Mouse (Mus musculus) 416B (cell line): ENCODE data around the gene Phb2.
A peak's percentile ranks its signal among the peaks of the same experiment; 100 is the strongest.

Experiments
- DNase-seq: peaks from one replicate; pipeline ENCODE4 v3.0.0; 2011; ENCODE audit warnings: low read depth

Gene Phb2

GRCm38 (mm10) chr6:124690517-124690916 lies 21.6 kb upstream of the Phb2 start:
- DNase-seq = no peak

GRCm38 (mm10) chr6:124693243-124693981 lies 18.7 kb upstream of the Phb2 start:
- DNase-seq = no peak

- peak; percentile 79 for DNase-seq
Measured at GRCm38 (mm10) chr6:124694166-124694955, 17.8 kb upstream of the Phb2 start.

DNA sequence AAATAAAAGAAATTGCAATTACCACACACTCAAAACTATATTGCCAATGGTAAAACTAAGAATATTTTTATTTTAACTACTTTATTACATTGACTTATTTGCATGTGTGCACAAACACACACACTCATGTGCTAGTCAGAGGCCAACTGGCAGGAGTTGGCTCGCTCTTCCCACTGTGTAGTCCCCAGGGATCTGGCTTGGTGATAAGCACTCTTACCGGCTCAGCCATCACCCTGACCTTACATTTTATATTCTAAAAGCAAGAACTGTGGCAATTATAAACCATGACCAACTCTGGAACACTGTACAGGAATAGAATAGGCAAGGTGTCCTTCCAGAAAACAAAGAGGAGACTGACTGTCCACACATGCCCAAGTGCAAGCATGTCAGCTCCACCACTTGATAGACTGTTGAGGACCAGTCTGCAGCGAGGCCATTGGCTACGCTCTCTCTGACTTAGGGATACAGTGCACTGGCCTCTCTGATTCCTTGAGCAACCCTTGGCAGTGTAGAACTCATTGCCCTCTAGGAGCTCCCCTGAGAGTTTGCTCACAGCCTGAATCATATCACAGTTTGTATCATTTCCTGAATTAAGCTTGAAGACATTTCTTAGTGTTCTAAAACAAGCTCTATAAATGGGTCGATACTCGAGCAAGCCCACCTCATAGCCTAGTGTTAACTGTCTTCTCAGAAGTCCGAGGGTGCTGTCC lies 15.5 kb upstream of the Phb2 start:
- DNase-seq = no peak

GRCm38 (mm10) chr6:124698751-124699150 lies 13.4 kb upstream of the Phb2 start:
- DNase-seq = no peak

GRCm38 (mm10) chr6:124699366-124699765 lies 12.8 kb upstream of the Phb2 start:
- no peak for DNase-seq

- no peak for DNase-seq
Measured at GRCm38 (mm10) chr6:124699962-124700610, 12.1 kb upstream of the Phb2 start.

GRCm38 (mm10) chr6:124701338-124701737 lies 10.8 kb upstream of the Phb2 start:
- no peak for DNase-seq

DNA sequence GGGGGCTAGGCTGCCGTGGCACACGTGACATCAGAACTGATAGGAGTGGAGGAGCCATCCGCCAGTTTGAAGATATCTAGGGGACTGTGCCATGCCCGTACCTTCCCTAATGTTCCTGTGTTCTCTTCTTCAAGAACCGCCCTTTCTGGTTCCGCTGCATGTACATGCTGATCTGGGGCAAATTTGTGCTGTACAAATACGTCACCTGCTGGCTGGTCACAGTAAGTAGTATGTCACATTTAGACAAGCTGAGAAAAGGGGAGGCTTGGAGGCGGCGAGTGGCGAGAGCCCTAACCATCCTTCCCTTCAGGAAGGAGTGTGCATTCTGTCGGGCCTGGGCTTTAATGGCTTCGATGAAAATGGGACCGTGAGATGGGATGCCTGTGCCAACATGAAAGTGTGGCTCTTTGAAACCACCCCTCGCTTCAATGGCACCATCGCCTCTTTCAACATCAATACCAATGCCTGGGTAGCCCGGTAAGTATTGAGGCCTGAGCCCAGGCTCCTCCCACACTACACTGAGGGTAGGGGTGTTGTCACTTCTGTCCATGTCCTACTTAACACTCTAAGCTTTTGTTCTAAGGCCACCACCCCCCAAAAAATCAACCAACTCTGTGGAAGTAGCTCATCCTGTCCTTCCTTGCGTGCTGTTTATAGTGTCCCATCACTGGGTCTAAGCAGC lies 9.9 kb upstream of the Phb2 start:
- DNase-seq = no peak

DNA sequence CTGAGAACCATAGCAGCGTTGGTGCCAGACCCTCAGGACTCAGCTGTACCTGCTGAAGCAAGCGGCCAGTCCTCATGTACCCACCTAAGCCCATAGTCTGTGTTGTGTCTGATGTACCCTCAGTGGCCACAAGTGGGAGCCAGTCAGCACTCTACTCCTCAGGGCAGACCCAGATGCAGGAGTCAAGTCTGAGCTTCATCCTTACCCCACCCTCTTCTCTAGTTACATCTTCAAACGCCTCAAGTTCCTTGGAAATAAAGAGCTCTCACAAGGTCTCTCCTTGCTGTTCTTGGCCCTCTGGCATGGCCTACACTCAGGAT lies 9.4 kb upstream of the Phb2 start:
- DNase-seq = peak; percentile 80

DNA sequence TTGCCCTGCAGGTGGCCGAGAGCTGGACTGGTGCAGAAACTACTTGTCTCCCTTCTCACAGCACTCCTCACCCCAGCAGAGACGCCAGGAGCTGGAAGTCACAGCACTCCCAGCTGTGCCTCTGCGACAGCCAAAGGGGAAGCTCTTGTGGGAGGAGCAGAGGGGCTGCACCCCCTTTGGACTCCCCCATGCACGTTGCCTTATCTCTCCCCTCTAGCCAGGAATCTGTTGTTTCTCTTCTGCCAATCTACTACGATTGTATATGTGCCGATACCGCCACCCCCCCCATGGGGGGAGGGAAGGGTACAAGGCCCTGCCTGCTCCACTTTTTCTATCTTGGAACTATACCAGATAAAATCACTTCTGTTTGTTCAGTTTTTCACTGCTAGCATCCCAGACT lies 8.3 kb upstream of the Phb2 start:
- DNase-seq = no peak

GRCm38 (mm10) chr6:124704417-124704816 lies 7.7 kb upstream of the Phb2 start:
- no peak for DNase-seq

- no peak for DNase-seq
Measured at GRCm38 (mm10) chr6:124706061-124706627, 6.0 kb upstream of the Phb2 start.

GRCm38 (mm10) chr6:124708289-124708889 lies 3.7 kb upstream of the Phb2 start:
- DNase-seq = no peak

- DNase-seq = no peak
Measured at GRCm38 (mm10) chr6:124712918-124713317, 782 bp downstream of the Phb2 start.

DNA sequence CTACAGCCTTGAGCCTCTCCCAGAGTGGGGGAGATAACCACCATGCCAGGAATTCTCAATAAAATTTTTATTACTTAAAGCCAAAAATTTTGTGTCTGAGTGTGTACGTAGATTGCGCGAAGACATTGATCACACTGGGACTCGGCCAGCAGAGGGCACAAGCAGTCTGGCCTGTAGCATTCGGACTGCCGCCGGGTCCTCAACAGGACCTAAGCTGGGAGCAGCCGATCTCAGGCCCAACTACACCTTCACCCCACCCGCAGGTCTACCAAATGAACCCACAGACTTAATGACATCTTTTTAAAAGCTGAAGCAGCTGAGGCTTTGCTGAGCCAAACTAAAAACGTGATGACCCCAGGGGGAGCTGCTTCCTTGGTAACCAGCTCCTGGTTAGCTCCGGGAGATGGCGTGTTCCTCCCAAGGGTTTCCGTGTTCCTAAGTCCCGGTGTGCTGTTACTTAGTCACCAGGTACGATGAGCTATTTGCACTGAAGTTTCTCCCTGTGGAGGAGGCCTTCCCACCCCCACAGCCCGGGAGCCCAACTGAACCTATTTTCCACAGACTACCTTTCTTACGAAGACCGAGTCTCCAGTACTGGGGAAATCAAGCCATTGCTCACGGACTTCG lies 4.8 kb downstream of the Phb2 start:
- DNase-seq = peak; percentile 77

DNA sequence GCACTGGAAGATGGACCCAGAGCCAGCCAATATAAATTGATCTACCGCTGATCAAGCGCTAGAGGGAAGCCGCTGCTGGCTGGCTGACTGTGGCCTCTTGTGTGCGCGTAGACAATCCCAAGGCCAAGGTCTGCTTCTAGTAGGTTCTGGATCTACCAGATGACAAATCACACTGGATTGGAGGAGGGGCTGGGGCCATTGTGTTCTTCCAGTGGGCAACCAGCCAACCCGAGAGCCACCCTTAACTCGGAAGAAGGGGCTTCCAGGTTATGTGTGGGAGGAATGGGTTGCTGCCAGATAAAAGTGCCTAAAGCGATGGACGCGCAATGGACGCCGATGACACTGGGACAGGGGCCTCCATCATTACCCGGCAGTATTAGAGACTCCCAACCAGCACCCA lies 5.8 kb downstream of the Phb2 start:
- DNase-seq = no peak

GRCm38 (mm10) chr6:124718703-124719102 lies 6.6 kb downstream of the Phb2 start:
- DNase-seq = no peak

DNA sequence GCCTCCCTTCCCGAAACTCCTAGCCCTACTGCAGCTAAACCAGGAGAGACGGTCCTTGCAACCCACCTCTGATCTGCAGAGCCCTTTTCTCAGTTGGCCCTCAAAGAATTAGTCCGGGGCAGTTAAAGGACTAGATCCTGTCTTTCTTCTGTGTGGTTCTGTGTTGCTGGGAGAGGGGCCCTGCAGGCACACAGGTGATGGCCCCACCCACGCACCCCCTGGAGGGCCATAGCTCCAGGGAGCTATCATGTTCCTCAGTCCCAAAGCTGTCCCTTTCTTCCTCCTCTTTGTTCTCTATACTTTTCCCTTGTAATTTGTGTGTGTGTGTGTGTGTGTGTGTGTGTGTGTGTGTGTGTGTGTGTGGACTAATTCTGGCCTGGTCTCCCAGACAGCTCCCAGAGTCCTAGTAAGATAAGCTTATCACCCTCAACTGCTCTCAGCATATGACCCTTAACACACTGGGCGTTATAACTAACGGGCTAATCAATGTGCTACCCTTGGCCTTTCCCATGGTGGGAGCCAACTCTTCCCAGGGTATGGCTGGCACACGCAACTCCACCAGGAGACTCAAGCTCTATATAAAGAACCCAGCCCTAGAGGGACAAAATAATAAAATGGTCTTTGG lies 7.3 kb downstream of the Phb2 start:
- DNase-seq = no peak

DNA sequence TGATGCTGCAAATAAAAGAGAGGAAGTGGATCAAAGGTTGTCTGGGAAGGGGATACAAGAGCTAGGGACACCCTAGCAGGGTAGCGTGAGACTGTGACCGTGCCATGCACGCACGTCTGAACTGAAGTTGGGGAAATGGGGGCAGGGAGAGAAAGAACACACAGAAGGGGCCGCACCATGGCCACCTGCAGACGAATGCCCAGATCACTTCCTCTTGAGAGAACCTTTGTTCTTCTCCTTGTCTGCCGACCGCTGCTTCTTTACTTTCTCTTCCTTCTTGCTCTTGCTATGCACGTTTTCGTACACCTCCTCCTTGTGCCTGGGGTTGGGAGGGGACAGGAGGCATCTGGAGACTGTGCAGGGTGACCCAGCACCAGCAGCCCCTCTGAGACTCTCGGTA lies 8.8 kb downstream of the Phb2 start:
- DNase-seq = no peak
